Mouse (Mus musculus): ENCODE data around the gene Ptprm.
A peak's percentile ranks its signal among the peaks of the same experiment; 100 is the strongest.

Gene Ptprm

DNA sequence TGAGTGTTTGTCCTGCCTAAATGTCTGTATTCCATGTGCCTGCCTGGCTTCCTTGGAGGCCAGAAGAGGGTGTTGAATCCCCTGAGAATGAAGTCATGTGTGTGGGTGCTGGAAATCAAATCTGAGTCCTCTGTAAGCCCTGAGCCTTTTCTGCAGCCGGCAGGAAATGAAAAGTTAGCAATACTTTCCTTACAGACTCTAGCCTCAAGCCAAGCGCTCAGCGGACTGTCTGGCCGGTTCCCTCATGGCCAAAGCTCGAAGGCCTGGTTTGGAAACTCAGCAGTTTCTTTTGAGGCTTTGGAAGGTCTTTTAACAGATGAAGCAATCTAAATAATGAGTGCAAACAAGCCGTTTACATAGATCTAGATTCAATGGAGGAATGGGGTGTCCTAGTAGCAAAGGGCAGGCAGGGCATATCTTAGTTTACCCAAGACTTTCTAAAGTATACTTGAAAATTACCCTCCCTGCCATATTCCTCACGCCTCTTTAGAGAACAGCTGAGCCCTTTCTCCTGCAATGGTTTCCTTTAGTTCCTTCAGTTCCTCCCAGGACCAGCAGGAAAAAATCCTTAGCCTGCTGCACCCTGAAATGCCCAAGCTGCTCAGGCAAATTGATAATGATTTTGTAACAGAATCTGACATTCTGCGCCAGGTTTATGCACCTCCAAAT, 144.4 kb downstream of the Ptprm start:
- no peak for DNase-seq

DNA sequence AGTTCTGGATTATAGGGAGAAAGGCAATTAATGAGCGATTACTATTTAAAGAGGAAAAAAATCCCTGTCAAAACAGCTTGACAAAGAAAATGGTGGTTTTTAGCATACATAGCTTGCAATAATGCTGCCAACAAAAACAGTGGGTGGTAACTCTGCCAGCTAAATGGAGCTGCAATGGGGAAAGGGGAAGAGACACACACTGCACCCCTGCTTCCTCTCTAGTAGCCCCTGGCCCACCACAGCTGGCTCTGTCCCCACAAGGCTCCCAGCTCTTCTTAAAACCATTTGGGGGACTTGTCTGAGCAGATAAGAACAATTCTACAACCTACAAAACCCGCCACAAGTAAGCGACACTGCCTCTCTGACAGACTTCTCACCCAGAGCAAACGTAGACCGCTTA, 145.7 kb downstream of the Ptprm start:
- DNase-seq, result no peak

DNA sequence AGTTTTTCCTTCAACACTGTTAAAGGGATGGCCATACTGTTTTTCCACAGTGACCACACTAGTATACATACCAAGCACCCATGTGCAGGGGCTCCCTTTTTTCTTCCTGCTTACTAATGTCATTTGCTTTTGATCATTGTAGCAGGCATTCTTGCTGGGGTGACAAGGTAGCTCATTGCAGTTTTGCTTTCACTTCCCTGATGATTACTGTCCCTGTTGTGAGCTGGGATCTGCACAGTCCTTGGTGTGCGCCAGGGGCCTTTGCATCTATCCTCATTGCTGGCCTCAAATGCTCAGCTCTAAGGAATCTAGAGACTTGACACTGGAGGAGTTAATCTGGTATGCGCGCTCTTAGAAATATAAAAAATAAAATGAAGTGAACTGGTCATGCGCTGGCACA, 147.3 kb downstream of the Ptprm start:
- DNase-seq, result no peak

DNA sequence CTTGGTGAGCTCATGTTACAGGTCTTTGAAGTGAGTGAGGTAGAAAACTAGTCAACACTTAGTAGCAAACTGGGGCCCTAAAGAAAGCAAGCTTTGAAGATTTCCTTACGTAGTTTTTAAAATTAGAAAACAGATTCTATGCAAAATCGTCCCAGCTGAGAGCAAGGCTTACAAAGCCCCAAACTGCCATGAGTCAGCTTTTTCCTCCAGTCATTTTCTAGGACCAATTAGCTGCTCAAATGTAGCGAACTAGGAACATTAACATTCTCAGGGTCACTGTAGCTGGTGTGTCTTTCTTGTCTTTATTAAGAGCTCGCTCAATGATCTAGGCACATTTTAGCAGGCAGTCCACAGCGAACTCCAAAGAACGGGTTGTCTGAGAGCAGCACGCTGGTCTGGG, 153.1 kb downstream of the Ptprm start:
- no peak for DNase-seq

DNA sequence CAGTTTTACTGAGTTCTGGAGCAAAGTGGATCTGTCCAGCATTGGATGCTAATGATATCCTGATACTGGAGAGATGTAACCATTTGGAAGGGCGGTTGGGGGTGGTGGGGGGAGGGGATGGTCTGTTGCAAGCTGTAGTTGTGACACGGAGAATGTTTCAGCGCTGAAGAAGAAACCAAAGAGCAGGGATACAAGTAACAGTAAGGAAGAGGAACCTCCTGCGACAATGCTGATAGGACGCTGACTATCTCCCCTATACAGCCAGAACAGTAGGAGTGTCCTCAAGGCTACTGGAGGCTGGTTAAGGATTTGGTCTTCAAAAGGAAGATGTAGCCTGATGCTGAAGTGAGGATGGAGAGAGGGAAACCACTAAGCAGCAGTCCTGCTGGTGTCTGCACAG, 160.5 kb downstream of the Ptprm start:
- DNase-seq, result no peak

DNA sequence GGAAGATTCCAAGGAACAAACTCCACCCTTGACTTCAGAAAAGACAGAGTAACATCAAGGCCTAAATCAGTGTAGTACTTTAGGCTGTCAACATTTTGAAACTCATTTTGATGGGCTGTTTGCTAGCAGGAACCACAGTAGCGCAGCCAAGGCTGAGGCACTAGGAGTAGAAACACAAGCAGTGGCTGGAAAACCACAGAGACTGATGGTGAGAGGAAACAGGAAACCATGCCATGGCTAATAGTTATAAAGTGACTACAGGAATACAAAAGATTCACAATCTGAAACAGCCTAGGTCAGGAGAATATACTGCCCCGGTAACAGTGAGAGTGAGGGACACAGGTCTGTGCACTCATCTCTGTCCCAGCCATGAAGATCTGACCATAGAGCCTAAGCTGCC, 165.7 kb downstream of the Ptprm start:
- DNase-seq, result no peak

DNA sequence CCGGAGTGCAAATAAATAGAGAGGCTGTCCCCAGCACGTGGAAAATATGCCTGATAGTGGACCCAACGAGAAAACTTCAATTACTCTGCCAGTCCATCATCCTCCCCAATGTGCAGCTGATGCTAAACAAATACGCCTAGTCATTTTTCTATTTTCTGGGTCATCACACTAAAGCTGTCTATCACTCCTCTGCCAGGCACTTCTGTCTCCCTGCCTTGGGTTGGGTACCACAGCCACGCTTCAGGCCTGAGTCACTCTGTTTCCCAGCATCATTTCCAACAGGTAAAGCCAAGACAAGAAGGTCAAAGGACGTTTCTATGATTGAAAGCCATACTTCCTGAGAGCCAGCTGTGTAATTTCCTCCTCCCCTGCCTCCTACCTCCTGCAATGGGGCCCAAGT, 167.4 kb downstream of the Ptprm start:
- DNase-seq, result no peak

DNA sequence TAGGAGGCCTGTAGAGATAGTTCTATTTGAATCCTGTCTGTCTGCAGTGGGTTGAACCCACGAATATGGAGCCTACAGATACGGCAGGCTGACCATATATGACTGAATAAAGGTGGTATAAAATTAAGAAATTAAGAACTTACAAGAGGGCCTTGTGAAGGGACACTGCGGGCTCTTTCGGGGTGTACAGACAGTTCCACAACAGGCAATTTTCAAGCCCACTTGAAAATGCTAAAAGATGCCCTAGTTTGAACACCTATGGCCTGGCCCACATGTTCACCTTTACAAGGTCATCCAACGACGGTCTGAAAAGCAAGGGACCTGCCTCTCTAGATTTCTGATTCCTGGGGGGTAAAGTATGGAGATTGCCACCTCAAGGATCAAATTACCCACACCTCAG, 168.3 kb downstream of the Ptprm start:
- DNase-seq, result no peak

DNA sequence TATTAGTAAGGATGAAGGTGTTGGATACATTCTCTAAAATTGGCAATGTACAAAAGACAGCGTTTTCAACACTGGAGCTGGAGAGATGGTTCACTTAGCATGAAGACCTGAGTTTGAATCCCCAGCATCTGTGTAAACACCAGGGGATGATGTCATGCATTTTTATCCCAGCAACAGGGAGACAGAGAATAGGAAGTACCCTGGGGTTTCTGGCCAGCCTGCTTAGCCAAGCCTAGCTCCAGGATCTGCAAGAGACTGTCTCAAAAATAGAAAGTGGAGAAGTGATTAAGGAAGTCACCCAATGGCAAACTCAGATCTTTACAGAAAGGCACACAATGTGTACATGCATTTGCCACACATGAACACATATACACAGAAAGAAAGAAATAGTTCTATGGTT, 174.8 kb downstream of the Ptprm start:
- DNase-seq, result no peak

DNA sequence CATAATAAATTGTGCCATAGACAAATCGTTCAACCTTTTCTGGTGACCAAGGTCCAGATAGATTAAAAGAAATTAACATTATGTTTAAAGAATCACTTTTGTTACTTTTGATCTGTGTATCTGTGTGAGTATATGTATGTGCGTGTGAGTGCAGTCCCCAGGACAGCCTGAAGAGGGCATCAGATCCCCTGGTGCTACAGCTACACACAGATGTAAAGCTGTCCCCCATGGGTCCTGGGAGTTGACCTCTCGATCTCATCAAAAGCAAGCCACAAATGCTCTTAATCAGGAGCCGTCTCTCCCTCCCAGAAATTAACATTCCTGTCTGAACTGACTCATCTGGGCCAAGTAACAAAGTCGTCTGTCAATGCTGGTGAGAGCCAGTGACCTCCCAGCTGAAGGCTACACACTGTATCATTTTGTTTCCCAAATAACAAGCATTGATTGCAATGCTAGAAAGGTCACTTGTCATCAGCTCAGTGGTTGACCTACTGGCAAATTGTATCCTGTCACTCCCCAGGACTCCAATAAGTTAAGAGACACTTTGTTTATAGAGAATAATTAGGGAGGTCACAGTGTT, 175.5 kb downstream of the Ptprm start:
- DNase-seq, result no peak

DNA sequence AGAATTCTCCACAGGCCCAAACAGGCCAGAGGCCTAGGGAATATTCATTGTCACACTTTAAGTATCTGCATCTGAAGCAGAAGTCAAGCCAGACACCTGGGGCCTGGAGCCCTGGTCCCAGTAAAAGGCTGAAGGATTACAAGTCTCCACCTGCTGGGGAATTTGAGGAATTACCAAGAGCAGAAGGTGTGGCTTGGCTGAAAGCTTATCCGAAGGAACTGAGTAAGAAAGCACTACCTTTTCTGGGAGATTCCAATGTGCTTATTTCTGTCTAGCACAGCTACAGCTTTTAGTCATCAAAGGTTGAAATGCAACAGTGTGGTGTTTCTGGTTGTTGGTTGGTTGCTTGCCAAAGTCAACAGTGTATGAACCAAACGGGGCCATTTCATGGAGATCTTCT, 178.4 kb downstream of the Ptprm start:
- DNase-seq, result peak; percentile 67 to 74

DNA sequence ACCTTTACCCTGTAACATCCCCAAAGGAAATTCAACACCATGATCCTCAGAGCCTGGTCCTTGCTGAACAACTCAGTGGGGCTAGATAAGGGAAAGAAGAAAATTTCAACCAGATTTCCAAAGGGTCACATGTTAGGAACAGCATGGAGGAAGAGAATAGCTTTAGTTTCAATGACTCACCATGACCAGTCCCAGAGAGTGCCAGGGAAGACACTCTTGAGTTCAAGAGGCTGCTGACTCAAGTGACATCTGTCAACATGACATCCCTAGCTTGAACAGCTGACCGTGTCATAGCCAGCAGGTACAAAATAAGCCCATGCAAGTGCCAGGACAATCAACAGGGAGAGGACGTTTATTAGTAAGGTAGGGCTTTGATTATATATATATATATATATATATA, 182.9 kb downstream of the Ptprm start:
- DNase-seq, result no peak

DNA sequence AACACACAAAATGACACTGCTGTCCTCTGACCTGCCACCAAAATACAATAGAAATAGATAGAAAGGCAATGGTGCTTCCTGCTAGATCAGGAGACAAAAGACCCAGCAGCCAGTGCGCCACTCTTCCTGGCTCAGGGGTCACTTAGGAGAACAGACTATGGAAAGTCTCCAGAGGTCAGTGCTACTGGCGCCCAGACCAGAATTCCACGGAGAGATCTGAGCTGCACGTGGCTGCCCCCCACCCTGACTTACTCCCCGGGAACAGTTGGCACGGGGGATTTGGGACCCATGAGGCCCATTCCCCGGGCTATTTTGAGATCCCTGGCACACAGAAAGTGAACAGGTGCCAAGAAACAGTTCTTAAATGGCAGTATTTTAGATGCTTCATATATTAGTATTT, 183.6 kb downstream of the Ptprm start:
- DNase-seq, result peak in 1 of 2 experiments; percentile 12

DNA sequence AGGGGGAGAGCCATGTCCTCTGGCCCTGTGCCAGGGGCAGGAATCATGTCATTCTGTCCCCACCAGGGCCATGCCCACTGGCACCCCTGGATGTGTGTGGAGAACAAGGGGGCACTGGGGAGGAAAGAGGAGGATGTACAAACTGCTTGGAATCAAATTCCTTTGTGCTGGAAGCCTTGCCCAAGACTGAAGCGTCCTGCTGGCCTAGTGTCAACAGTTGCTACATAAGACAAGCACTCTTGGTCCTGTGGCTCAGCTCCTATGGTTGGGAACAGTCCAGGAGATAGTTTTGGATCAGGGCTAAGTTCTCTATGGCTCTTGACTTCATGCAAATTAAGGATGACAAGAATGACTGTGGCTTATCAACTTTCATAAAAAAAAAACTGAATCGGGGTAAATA, 188.4 kb downstream of the Ptprm start:
- DNase-seq, result no peak

DNA sequence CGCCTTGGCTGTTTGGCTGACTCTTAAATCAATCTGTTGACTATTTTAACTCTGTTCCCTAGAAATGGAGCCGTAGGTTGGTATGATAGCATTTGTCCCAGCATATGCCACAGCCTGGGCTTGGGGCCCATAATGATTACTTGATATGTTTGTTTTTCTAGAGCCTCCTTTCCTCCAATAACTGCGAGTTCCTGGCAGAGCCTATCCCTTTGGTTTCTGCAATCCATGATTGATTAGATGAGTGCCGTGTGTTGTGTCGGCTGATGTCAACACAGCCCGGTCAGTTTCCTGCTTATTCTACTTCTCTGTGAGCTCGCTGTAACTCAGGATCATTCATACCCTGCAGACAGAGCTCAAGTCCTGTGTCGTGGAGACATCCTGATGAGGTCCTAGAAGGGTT, 194.6 kb downstream of the Ptprm start:
- DNase-seq, result no peak

DNA sequence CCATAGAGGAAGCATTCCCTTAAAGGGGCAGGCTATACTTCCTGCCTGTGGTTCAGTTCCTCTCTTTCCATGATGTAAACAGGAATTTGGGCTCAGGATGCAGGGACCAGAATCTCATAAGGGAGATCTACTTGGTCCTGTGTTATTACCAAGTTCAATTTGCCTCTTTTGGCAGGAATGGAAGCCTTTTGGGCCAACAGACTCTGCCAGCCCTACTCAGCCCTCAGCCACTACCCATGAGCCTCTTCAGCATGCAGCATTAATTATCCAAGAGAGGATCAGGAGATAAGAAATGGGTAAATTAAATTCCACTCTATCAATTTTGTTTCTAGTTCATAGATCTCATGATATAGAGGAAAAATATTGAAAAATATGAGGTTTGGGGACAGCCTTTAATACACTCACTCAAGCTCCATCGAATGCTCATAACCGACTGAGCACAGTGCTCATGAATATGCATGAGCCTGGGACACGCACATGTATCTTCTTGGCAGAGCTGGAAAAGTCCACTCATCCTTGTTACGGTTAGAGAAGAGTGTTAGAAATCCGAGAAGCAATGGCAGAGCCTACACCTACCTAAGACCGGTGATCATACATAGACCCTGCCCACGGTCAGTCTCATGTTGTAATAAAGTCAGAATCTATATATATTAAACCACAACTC, 197.0 kb downstream of the Ptprm start:
- peak; percentile 32 to 43 for DNase-seq

DNA sequence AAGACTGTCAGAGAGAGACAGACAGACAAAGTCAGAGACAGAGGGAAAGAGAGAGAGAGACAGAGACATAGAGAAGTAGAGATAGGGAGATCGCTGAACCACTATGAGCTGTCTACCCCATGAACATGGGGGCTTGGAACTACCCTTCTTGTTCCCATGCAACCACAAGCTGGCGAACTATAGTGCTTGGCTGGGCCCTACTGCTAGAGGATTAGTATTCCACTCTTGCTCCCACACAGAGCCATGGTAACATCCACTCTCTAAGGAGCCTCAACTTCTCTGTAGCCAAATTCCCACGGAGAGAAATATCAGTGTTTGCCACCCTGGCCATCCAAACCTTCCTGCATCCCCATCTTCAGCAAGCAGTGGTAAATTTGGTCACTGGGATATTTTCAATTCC, 202.0 kb downstream of the Ptprm start:
- DNase-seq, result no peak

DNA sequence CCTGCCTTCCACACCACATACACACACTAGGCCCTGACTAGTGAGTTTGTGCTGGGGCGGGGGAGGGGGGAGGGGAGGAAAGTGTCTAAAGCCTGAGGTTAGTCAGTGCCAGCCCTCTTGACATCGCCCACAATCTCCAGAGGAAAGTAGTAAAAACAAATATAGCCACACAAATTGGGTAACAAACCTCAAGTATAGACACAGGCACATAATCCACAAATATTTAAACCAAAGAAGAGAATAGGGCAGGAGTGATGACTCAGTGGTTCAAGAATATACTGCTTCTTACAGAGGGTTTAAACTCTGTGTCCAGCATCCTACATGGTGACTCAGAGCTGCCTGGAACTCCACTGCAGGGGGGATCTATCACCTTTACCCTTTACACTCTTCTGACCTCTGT, 203.8 kb downstream of the Ptprm start:
- no peak for DNase-seq

DNA sequence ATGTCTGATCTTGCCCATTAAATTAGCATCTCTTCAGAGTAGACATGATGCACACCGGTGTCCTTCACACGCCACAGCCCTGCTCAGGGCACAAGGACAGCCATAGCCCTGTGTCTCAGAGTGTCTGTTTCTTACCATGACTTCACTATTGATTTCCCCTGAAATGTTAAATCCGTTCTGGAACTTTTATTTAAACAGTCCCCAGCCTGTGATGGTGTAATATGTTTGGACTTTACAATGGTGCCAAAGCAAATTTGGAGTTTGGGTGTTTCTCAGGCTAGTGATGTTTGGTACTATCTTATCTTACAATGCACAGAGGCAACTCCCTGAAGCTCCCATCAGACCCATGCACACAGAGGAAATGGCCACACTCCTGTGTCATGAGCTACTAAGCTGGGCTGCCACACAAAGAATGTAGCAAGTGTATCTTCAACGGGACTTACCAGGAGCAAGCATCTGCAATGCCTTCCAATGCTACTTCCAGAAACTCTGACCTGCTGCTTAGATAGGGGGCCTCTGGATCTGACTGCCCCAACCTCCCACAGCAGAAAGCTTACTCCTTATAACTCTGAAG, 212.0 kb downstream of the Ptprm start:
- DNase-seq, result no peak

DNA sequence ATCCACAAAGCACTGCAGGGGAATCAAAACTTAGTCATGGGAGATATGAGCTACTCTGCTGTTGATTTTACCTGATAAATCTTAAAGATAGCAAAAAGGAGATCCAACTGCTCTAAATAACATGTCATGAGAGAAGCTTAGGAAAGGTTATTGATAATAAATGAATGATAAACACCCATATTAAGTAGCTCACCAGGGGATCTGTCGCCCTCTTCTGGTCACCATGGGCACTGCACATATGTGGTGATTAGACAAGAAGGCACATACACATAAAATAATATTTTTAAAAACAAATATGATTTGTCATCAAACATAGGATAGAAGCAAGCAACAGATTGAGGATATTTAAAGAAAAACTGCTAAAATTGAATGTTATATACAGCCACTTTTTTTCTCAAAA, 213.8 kb downstream of the Ptprm start:
- peak; percentile 40 to 64 for DNase-seq

DNA sequence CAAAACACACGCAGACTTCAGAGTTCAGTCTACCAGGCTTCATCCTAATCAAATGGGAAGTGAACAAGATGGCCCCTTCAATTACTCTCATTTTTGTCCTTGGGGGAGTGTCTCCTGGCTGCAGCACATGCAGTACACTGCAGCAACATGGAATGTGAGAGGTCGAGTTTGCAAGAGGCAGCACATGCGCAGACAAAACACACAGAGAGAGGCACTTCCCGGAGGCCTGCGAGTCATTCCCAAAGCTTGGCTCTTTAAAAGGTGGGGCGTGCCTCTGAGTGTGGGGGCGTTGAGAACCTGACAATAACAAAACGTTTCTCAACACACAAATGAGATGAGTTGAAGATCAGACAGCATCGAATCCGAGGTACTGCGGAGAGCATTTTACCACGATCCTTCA, 215.3 kb downstream of the Ptprm start:
- DNase-seq, result no peak

DNA sequence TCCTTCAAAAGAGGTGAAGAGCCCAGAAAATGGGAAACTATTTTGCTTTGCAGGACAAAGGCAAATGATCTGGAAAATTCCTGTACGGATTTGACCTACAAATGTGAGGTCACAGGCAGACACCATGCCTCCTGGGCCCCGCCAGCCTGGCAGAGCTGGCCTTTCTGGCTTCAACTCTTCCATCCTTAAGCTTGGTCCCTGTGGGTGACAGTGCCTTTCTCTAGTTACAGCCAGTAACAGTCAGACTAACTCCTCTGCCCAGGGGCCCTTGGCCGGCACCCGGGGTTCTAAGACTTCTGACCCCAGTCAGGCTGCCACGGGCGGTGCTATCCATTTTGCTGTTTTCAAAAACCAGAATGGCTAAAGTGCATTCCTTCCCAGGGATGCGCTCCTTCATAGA, 217.4 kb downstream of the Ptprm start:
- no peak for DNase-seq

DNA sequence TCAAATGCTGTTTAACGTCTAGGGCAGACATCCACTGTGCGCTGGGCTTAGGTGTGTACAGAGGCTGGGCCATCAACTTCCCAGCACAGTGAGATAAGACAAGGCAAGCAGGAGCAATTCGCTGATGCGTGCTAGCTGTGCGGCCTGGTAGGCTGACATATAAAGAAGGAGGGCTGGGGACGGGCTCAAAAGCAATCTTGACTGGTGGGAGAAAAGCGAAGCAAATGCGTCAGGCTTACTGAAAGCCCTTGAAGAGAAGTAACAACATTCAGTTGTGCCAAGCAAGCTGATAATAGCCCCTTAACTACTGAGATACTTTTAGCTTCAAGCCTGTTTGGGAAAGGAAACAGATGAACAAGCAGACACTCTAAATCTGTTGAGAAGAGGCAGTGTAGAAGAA, 217.8 kb downstream of the Ptprm start:
- DNase-seq, result no peak

DNA sequence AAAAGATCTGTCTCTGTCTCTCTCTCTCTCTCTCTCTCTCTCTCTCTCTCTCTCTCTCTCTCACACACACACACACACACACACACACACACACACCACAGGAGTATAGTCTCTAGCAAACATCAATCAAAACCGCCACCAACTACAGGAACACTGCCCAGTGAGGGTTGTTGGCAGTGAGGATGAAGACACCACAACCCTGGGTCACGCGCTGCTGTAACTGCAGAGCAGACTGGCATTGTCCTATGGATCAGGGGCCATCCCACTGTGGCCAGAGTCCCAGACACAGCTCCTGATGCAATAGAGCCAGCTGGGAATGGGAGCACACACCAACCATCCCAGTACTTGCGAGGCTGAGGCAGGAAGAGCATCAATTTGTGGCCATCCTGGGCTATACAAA, 220.0 kb downstream of the Ptprm start:
- DNase-seq, result no peak

Data from cerebellum, postnatal 14 days (tissue).